ENCODE assay signal across 30 mouse cellular contexts in the genomic region with DNA sequence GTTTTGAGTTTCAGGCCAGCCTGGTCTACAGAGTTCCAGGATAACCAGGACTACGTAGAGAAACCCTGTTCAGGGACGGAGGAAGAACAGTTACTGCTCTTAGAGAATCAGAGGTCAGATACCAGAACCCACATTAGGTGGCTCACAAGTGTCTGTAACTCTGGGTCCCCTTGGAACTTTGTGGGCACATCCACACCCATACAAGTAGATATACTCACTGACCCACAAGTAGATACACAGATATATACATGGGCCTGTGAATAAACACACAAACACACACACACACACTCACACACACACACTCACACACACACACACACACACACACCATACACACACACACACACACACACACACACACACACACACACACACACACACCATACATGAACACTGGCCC. TPM values are rescaled to one million over a fixed set of nuclear protein-coding genes. Genes with fewer than 3 reads are reported as not detected.
DNase-seq lines count a peak whose midpoint lies in the region; ATAC-seq and TF ChIP-seq lines count a peak whose summit lies in the region.
"Had no signal": no experiment of that assay in that cellular context is flagged by ENCODE, and none has a peak within 500 bp of the region (broad histone marks: within the 10 kb centered on the region; RNA-seq: fewer than 3 reads in every experiment).

No protein-coding gene starts in this region.

- no peak overlapping the region for H3K9ac ChIP-seq in heart, embryonic 12.5 days
- peak overlapping the region; percentile 32 for H3K9ac ChIP-seq in liver, embryonic 12.5 days
- no peak overlapping the region for H3K9ac ChIP-seq in liver, embryonic 15.5 days
- H3K9ac ChIP-seq: forebrain, embryonic 13.5 days; heart, embryonic 15.5 days; hindbrain, embryonic 13.5 days had no signal

- DNase-seq in heart, postnatal 14 days: no peak
- DNase-seq in liver: no peak
- no peak for DNase-seq in cerebellum, adult 9-10 months
- no peak for DNase-seq in lung, adult 2 months
- DNase-seq: adrenal gland, adult 8-10 months; adrenal gland, postnatal 25 days; B cell, adult 2 months; cerebellum, adult 11-12 months; cerebellum, adult 8-10 months; cerebellum, postnatal 14 days; gastrocnemius, postnatal 10 days; gastrocnemius, postnatal 36 days; heart, adult 2 months; heart, postnatal 10 days had no signal

- no peak overlapping the region for H3K4me2 ChIP-seq in heart, embryonic 12.5 days
- peak overlapping the region; percentile 49 for H3K4me2 ChIP-seq in liver, embryonic 12.5 days
- peak overlapping the region; percentile 51 for H3K4me2 ChIP-seq in liver, embryonic 15.5 days
- H3K4me2 ChIP-seq: forebrain, embryonic 13.5 days; heart, embryonic 11.5 days; heart, embryonic 15.5 days; hindbrain, embryonic 13.5 days had no signal

- H3K27me3 ChIP-seq in heart, embryonic 12.5 days (replicated peaks): no peaks in the 10 kb centered on the region
- H3K27me3 ChIP-seq in liver, embryonic 12.5 days (replicated peaks): no peaks in the 10 kb centered on the region
- no peaks in the 10 kb centered on the region for H3K27me3 ChIP-seq in liver, embryonic 15.5 days
- H3K27me3 ChIP-seq: CH12.LX; forebrain, embryonic 13.5 days; heart, embryonic 15.5 days; hindbrain, embryonic 13.5 days had no signal

- no peaks in the 10 kb centered on the region for H3K9me3 ChIP-seq in heart, embryonic 12.5 days (replicated peaks)
- H3K9me3 ChIP-seq in liver, embryonic 12.5 days (replicated peaks): no peaks in the 10 kb centered on the region
- H3K9me3 ChIP-seq in liver, embryonic 15.5 days (replicated peaks): no peaks in the 10 kb centered on the region
- H3K9me3 ChIP-seq: forebrain, embryonic 10.5 days; forebrain, embryonic 13.5 days; G1E; heart, embryonic 15.5 days; hindbrain, embryonic 13.5 days had no signal

- H3K4me1 ChIP-seq in heart, embryonic 12.5 days (replicated peaks): peaks cover 22% of the 10 kb centered on the region
- H3K4me1 ChIP-seq in liver, embryonic 12.5 days: peaks cover 41% of the 10 kb centered on the region
- H3K4me1 ChIP-seq in liver, embryonic 15.5 days (replicated peaks): peaks cover 36% of the 10 kb centered on the region
- H3K4me1 ChIP-seq in lung, adult 2 months (ENCODE audit: control insufficient read depth, insufficient read depth, low read length): no peaks in the 10 kb centered on the region
- H3K4me1 ChIP-seq: forebrain, embryonic 10.5 days; forebrain, embryonic 13.5 days; hindbrain, embryonic 13.5 days had no signal

- H3K36me3 ChIP-seq in heart, embryonic 12.5 days: no peaks in the 10 kb centered on the region
- H3K36me3 ChIP-seq in liver, embryonic 12.5 days: no peaks in the 10 kb centered on the region
- H3K36me3 ChIP-seq in liver, embryonic 15.5 days (replicated peaks): no peaks in the 10 kb centered on the region
- H3K36me3 ChIP-seq: forebrain, embryonic 10.5 days; G1E; heart, embryonic 15.5 days; hindbrain, embryonic 13.5 days had no signal

- H3K27ac ChIP-seq in heart, embryonic 12.5 days (ENCODE audit: poor library complexity, severe bottlenecking): peak overlapping the region; percentile 24
- H3K27ac ChIP-seq in liver, embryonic 12.5 days: peak overlapping the region; percentile 76
- H3K27ac ChIP-seq in liver, embryonic 15.5 days (replicated peaks): peak overlapping the region; percentile 59
- H3K27ac ChIP-seq: forebrain, embryonic 10.5 days; forebrain, embryonic 13.5 days; heart, adult 2 months; heart, embryonic 15.5 days; hindbrain, embryonic 13.5 days had no signal

- no peak for TF ChIP-seq CTCF in lung, adult 2 months (IDR thresholded peaks at IDR 0.05; ENCODE audit: insufficient read depth, low read length)

- H3K4me3 ChIP-seq in heart, embryonic 12.5 days: no peak overlapping the region
- no peak overlapping the region for H3K4me3 ChIP-seq in liver, embryonic 12.5 days
- H3K4me3 ChIP-seq in liver, embryonic 15.5 days (replicated peaks): no peak overlapping the region
- no peak overlapping the region for H3K4me3 ChIP-seq in lung, adult 2 months (replicated peaks; ENCODE audit: extremely low read depth, low read depth, low read length)
- H3K4me3 ChIP-seq: forebrain, embryonic 10.5 days; forebrain, embryonic 13.5 days; heart, adult 2 months; heart, embryonic 15.5 days; hindbrain, embryonic 13.5 days had no signal

- WGBS in heart, embryonic 12.5 days: 52% methylated on average over 2 of the region's 2 CpGs
- 56% methylated on average over 2 of the region's 2 CpGs for WGBS in liver, embryonic 12.5 days (ENCODE audit: insufficient replicate concordance)
- WGBS in liver, embryonic 15.5 days (ENCODE audit: insufficient replicate concordance): 40% methylated on average over 2 of the region's 2 CpGs
- 89% methylated on average over 2 of the region's 2 CpGs for WGBS in lung, adult 2 months

- no peak for ATAC-seq in heart, embryonic 12.5 days (ENCODE audit: insufficient number of reproducible peaks, low FRiP score)
- ATAC-seq in liver, embryonic 12.5 days: peak; percentile 56
- ATAC-seq in liver, embryonic 15.5 days (ENCODE audit: insufficient read depth): peak; percentile 54; the same call in 1 of the 2 replicates
- ATAC-seq: forebrain, embryonic 13.5 days; forebrain, embryonic 16.5 days; hindbrain, embryonic 16.5 days had no signal

- intact Hi-C loops in heart, postnatal 14 days (cut with DNase I): no loop called here

- TF ChIP-seq POLR2A in lung, adult 2 months (IDR thresholded peaks at IDR 0.05; ENCODE audit: borderline replicate concordance, extremely low read depth, low read depth, low read length): no peak

RNA-seq across cellular contexts. Expression of gene Fam213a, which starts 11.5 kb away (rescaled TPM):
- 58.7 and 59.1 TPM in 2 replicates for polyA plus RNA-seq in heart, embryonic 12.5 days (2016; fragmentation: Nextera tagmentation; extraction: Ambion mirVana)
- 10 to 100 TPM; 17.1 to 22.2 TPM for total RNA-seq in heart, postnatal 14 days (2021)
- 77.7 and 79.0 TPM in 2 replicates for polyA plus RNA-seq in liver, embryonic 12.5 days (2016; fragmentation: Nextera tagmentation; extraction: Ambion mirVana)
- polyA plus RNA-seq in liver, embryonic 15.5 days (2015; fragmentation: Nextera tagmentation; extraction: Ambion mirVana): 69.5 and 77.2 TPM in 2 replicates
- 12.6 and 12.8 TPM in 2 replicates for polyA plus RNA-seq in lung, adult 2 months (2012; rRNA removed)

RNA-seq across cellular contexts. Expression of gene Dydc2, which starts 43.9 kb away (rescaled TPM):
- polyA plus RNA-seq in heart, embryonic 12.5 days (2016; fragmentation: Nextera tagmentation; extraction: Ambion mirVana): 0.29 TPM in 1 of 2 replicates, not detected in the other
- not detected for total RNA-seq in heart, postnatal 14 days (2021)
- not detected in 2 replicates for polyA plus RNA-seq in liver, embryonic 12.5 days (2016; fragmentation: Nextera tagmentation; extraction: Ambion mirVana)
- polyA plus RNA-seq in liver, embryonic 15.5 days (2015; fragmentation: Nextera tagmentation; extraction: Ambion mirVana): not detected in 2 replicates
- 0.15 TPM in 1 of 2 replicates, not detected in the other for polyA plus RNA-seq in lung, adult 2 months (2012; rRNA removed)
- total RNA-seq: CH12.LX; G1E; gastrocnemius, adult 18-20 months; gastrocnemius, postnatal 10 days; gastrocnemius, postnatal 36 days; granulocyte monocyte progenitor cell, adult 5-6 weeks; heart, adult 2 months; heart, postnatal 10 days; hematopoietic stem cell, adult 5-6 weeks had no signal
- polyA plus RNA-seq: embryonic facial prominence, embryonic 11.5 days; G1E; heart, adult 2 months; heart, embryonic 15.5 days had no signal

RNA-seq across cellular contexts. Expression of gene Dydc1, which starts 47.6 kb away (rescaled TPM):
- not detected in 2 replicates for polyA plus RNA-seq in heart, embryonic 12.5 days (2016; fragmentation: Nextera tagmentation; extraction: Ambion mirVana)
- total RNA-seq in heart, postnatal 14 days (2021): not detected
- not detected in 2 replicates for polyA plus RNA-seq in liver, embryonic 12.5 days (2016; fragmentation: Nextera tagmentation; extraction: Ambion mirVana)
- not detected in 2 replicates for polyA plus RNA-seq in liver, embryonic 15.5 days (2015; fragmentation: Nextera tagmentation; extraction: Ambion mirVana)
- polyA plus RNA-seq in lung, adult 2 months (2012; rRNA removed): 0.16 and 0.19 TPM in 2 replicates
- total RNA-seq: adrenal gland, postnatal 25 days; CH12.LX; G1E; gastrocnemius, adult 18-20 months; gastrocnemius, postnatal 10 days; gastrocnemius, postnatal 36 days; granulocyte monocyte progenitor cell, adult 5-6 weeks; heart, adult 2 months; heart, postnatal 10 days; hematopoietic stem cell, adult 5-6 weeks had no signal
- polyA plus RNA-seq: embryonic facial prominence, embryonic 11.5 days; forebrain, embryonic 10.5 days; forebrain, embryonic 16.5 days; G1E; heart, adult 2 months; heart, embryonic 11.5 days; heart, embryonic 15.5 days had no signal

RNA-seq across cellular contexts. Expression of gene Tspan14, which starts 58.5 kb away (rescaled TPM):
- polyA plus RNA-seq in heart, embryonic 12.5 days (2016; fragmentation: Nextera tagmentation; extraction: Ambion mirVana): 43.2 and 46.7 TPM in 2 replicates
- 10 to 100 TPM; 27.9 to 28.7 TPM for total RNA-seq in heart, postnatal 14 days (2021)
- 44.5 and 44.6 TPM in 2 replicates for polyA plus RNA-seq in liver, embryonic 12.5 days (2016; fragmentation: Nextera tagmentation; extraction: Ambion mirVana)
- 28.8 and 34.6 TPM in 2 replicates for polyA plus RNA-seq in liver, embryonic 15.5 days (2015; fragmentation: Nextera tagmentation; extraction: Ambion mirVana)
- polyA plus RNA-seq in lung, adult 2 months (2012; rRNA removed): 82.2 and 94.2 TPM in 2 replicates

Comparison
In these comparisons a context has a peak if more than half of its experiments do, and no peak if none do; other contexts are left out.
1. H3K27ac ChIP-seq: peak in every context shown above with its lines; median percentile 76 in liver, embryonic 12.5 days; 59 in liver, embryonic 15.5 days; 24 in heart, embryonic 12.5 days.